In genomic region chr5:116758687-116759086, GRCm38 (mm10) we compare ENCODE assay signal across 17 mouse cellular contexts.
A peak's percentile ranks its signal among the peaks of the same experiment; 100 is the strongest.
DNase-seq lines count a peak whose midpoint lies in the region; ATAC-seq lines count a peak whose summit lies in the region.
"Had no signal": no experiment of that assay in that cellular context is flagged by ENCODE, and none has a peak within 500 bp of the region (broad histone marks: within the 10 kb centered on the region; RNA-seq: fewer than 3 reads in every experiment).

No protein-coding gene starts in this region.

- intact Hi-C loops in left cerebral cortex, postnatal 4 days (cut with DNase I): no loop called here

- 0 out of 2 replicates have a peak overlapping the region, but pooled peaks have one; percentile 21 for H3K27ac ChIP-seq in forebrain, embryonic 16.5 days (ENCODE audit: low read length)
- H3K27ac ChIP-seq in midbrain, embryonic 14.5 days (replicated peaks; ENCODE audit: low read depth, low read length): no peak overlapping the region
- H3K27ac ChIP-seq: embryonic facial prominence, embryonic 15.5 days; heart, embryonic 13.5 days; hindbrain, embryonic 12.5 days; liver, embryonic 14.5 days; macrophage had no signal

- ATAC-seq in forebrain, embryonic 16.5 days: no peak
- ATAC-seq in midbrain, embryonic 14.5 days (ENCODE audit: low FRiP score, low TSS enrichment): no peak
- ATAC-seq: intestine, postnatal 0 days had no signal

- H3K36me3 ChIP-seq in forebrain, embryonic 16.5 days (ENCODE audit: control insufficient read depth, insufficient read depth): no peaks in the 10 kb centered on the region
- H3K36me3 ChIP-seq in midbrain, embryonic 14.5 days (ENCODE audit: control insufficient read depth, insufficient read depth, low read length): no peaks in the 10 kb centered on the region
- H3K36me3 ChIP-seq: embryonic facial prominence, embryonic 15.5 days; heart, embryonic 13.5 days; hindbrain, embryonic 12.5 days had no signal

- peak; percentile 7 for DNase-seq in left cerebral cortex, adult 11 months (ENCODE audit: low spot score)
- no peak for DNase-seq in left cerebral cortex, postnatal 4 days
- peak; percentile 31 to 64 for DNase-seq in layer of hippocampus, postnatal 14 days (ENCODE audit: low spot score in 2 of 2)
- DNase-seq in right cerebral cortex, postnatal 36 days (ENCODE audit: low spot score in 2 of 2): peak; percentile 20 to 44
- DNase-seq in B cell, adult 2 months: no peak
- DNase-seq in midbrain, embryonic 14.5 days: no peak
- DNase-seq: adrenal gland, postnatal 36 days; cerebellum, adult 8-10 months; kidney, postnatal 4 days; thymus, postnatal 25 days had no signal

- no peaks in the 10 kb centered on the region for H3K9me3 ChIP-seq in forebrain, embryonic 16.5 days (ENCODE audit: control insufficient read depth, low read length)
- H3K9me3 ChIP-seq in midbrain, embryonic 14.5 days (ENCODE audit: control insufficient read depth, low read length): no peaks in the 10 kb centered on the region
- H3K9me3 ChIP-seq: embryonic facial prominence, embryonic 15.5 days had no signal

- no peak overlapping the region for H3K4me3 ChIP-seq in forebrain, embryonic 16.5 days (replicated peaks; ENCODE audit: low read length)
- no peak overlapping the region for H3K4me3 ChIP-seq in midbrain, embryonic 14.5 days (replicated peaks; ENCODE audit: low read depth, low read length)
- H3K4me3 ChIP-seq: embryonic facial prominence, embryonic 15.5 days; heart, embryonic 13.5 days; hindbrain, embryonic 12.5 days had no signal

- no peak overlapping the region; the same call in 1 of the 2 replicates for H3K9ac ChIP-seq in forebrain, embryonic 16.5 days (replicated peaks; ENCODE audit: low read depth, low read length)
- H3K9ac ChIP-seq in midbrain, embryonic 14.5 days (replicated peaks; ENCODE audit: low read length): no peak overlapping the region
- H3K9ac ChIP-seq: embryonic facial prominence, embryonic 15.5 days; heart, embryonic 13.5 days; hindbrain, embryonic 12.5 days; liver, embryonic 14.5 days had no signal

- WGBS in forebrain, embryonic 16.5 days: 23% methylated on average over 14 of the region's 14 CpGs
- WGBS in midbrain, embryonic 14.5 days: 75% methylated on average over 14 of the region's 14 CpGs

- peaks cover 10% of the 10 kb centered on the region for H3K4me1 ChIP-seq in forebrain, embryonic 16.5 days (replicated peaks; ENCODE audit: control insufficient read depth, insufficient read depth, low read length)
- no peaks in the 10 kb centered on the region for H3K4me1 ChIP-seq in midbrain, embryonic 14.5 days (ENCODE audit: control insufficient read depth, insufficient read depth, low read length)
- H3K4me1 ChIP-seq: embryonic facial prominence, embryonic 15.5 days; heart, embryonic 13.5 days; hindbrain, embryonic 12.5 days had no signal

- no peak overlapping the region for H3K4me2 ChIP-seq in forebrain, embryonic 16.5 days (ENCODE audit: low read length)
- H3K4me2 ChIP-seq in midbrain, embryonic 14.5 days (ENCODE audit: low read length): no peak overlapping the region
- H3K4me2 ChIP-seq: embryonic facial prominence, embryonic 15.5 days; heart, embryonic 13.5 days; hindbrain, embryonic 12.5 days had no signal

- H3K27me3 ChIP-seq in forebrain, embryonic 16.5 days (replicated peaks; ENCODE audit: control insufficient read depth, insufficient read depth, low read length): no peaks in the 10 kb centered on the region
- no peaks in the 10 kb centered on the region for H3K27me3 ChIP-seq in midbrain, embryonic 14.5 days (ENCODE audit: control insufficient read depth, insufficient read depth, low read length)
- H3K27me3 ChIP-seq: embryonic facial prominence, embryonic 15.5 days; heart, embryonic 13.5 days; hindbrain, embryonic 12.5 days had no signal

Comparison
In these comparisons a context has a peak if more than half of its experiments do, and no peak if none do; other contexts are left out.
1. DNase-seq: peak in left cerebral cortex, adult 11 months (single experiment), layer of hippocampus, postnatal 14 days (2 of 2) and right cerebral cortex, postnatal 36 days (2 of 2); none in left cerebral cortex, postnatal 4 days (single experiment), B cell, adult 2 months (0 of 2) and midbrain, embryonic 14.5 days (single experiment).